Mouse (Mus musculus) midbrain, embryonic 15.5 days (tissue): Measurements from ENCODE around the gene Kng2. TPM values are rescaled to one million over a fixed set of nuclear protein-coding genes. Genes with fewer than 3 reads are reported as not detected.
"Not testable (repeated sequence)": the region's sequence is repeated elsewhere in the genome, so short reads cannot be mapped to it uniquely, and the experiment has no call there.

Experiments used
- ATAC-seq: fragments of 200-750 bp; cut with Nextera tagmentation; replicated peaks from 2 replicates; pipeline ENCODE4 v1.8.0; 2017; ENCODE audit warnings: moderate TSS enrichment
- H3K27ac ChIP-seq: fragments of 300-500 bp; sonication (generic); 2 replicates; pipeline ENCODE4 v1.5.1; 2015; ENCODE audit warnings: mild to moderate bottlenecking, inconsistent platforms
- H3K27me3 ChIP-seq: fragments of 300-500 bp; sonication (generic); replicated peaks from 2 replicates; pipeline ENCODE4 v1.6.1; 2015; ENCODE audit warnings: inconsistent platforms
- H3K36me3 ChIP-seq: fragments of 300-500 bp; sonication (generic); replicated peaks from 2 replicates; pipeline ENCODE4 v1.6.1; 2015; ENCODE audit warnings: inconsistent platforms
- H3K4me1 ChIP-seq: fragments of 300-500 bp; sonication (generic); 2 replicates; pipeline ENCODE4 v1.6.1; 2015; ENCODE audit warnings: inconsistent platforms
- H3K4me2 ChIP-seq: fragments of 300-500 bp; sonication (generic); 2 replicates; pipeline ENCODE4 v1.6.1; 2015; ENCODE audit warnings: inconsistent platforms, mild to moderate bottlenecking, moderate library complexity
- H3K4me3 ChIP-seq: fragments of 300-500 bp; sonication (generic); 2 replicates; pipeline ENCODE4 v1.5.1; 2015; ENCODE audit warnings: mild to moderate bottlenecking, inconsistent platforms
- H3K9ac ChIP-seq: fragments of 300-500 bp; sonication (generic); 2 replicates; pipeline ENCODE4 v1.6.1; 2015; ENCODE audit warnings: mild to moderate bottlenecking, inconsistent platforms
- H3K9me3 ChIP-seq: fragments of 300-500 bp; sonication (generic); 2 replicates; pipeline ENCODE4 v1.6.1; 2016; ENCODE audit warnings: inconsistent platforms
- WGBS: fragments of 180-500 bp; shearing (Covaris S2); methylation state at CpG from one replicate; pipeline ENCODE4 v1.1.7; 2015; ENCODE audit warnings: mixed read lengths; 5-methylcytosine and 5-hydroxymethylcytosine counted together
- polyA plus RNA-seq: library from polyadenylated mRNA; unstranded; fragments of >200 nt; fragmentation: Nextera tagmentation; extraction: Ambion mirVana; gene quantifications from 2 replicates; pipeline ENCODE4 v1.2.1, GENCODE M21; 2015

Gene Kng2
- not detected in 2 replicates for polyA plus RNA-seq

DNA sequence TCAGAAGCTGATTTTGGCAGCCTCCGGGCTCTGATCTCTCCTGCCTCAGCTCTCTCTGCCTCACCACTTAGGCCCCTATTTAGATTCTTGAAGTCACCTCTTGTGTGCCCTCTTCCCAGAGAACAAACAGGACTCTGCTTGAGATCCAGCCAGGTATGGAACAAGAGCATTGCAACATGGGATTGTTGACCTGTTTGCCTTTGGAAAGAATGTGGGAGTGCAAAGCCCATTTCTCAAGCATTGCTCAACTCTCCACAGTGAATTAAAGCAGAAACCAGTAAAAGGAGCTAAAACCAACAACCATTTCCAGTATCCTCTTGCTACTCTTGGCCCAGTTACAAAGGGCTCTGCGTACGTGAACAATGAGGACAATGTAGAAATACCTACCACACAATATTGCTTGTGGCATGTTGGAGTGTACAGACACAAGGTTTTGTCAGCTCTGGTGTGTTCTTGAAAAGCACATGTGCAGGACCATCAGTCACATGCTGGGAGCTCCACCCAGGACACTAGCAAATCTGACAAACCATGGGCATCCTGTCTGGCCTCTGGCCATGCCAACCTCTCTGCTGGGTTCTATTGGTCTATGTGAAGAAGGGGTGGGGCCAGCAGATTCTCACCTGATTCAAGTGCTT, at the start of gene Kng2:
Gene Kng2, minus strand, starts transcription at position 517 of the 635 bp plus-strand sequence.
- H3K4me2 ChIP-seq, H3K9me3 ChIP-seq, H3K27ac ChIP-seq, H3K4me1 ChIP-seq, H3K9ac ChIP-seq, ATAC-seq, H3K4me3 ChIP-seq, H3K27me3 ChIP-seq, H3K36me3 ChIP-seq: not testable (repeated sequence)
- 92% methylated on average over 3 of the region's 3 CpGs for WGBS

DNA sequence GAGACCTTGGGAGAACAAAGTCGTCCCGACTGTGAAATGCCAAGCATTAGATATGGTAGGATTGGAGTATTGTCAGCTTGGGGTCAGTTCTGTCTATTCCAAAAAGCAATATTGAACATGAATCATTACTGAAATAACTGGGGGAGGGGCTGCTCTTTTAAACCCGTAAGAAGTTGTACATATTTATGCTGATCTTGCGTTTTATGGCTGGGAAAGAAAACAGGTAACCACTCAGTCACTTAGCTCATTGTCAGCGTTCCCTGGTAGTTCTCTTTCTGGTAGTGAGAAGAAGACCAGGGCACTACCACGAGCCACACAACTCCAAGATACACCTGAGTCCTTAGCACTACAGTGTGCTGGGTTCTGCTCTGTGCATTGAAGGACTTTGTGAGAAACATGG, 48.2 kb upstream of the Kng2 start:
- not testable (repeated sequence) for ATAC-seq
- 88% methylated on average over 6 of the region's 6 CpGs for WGBS

DNA sequence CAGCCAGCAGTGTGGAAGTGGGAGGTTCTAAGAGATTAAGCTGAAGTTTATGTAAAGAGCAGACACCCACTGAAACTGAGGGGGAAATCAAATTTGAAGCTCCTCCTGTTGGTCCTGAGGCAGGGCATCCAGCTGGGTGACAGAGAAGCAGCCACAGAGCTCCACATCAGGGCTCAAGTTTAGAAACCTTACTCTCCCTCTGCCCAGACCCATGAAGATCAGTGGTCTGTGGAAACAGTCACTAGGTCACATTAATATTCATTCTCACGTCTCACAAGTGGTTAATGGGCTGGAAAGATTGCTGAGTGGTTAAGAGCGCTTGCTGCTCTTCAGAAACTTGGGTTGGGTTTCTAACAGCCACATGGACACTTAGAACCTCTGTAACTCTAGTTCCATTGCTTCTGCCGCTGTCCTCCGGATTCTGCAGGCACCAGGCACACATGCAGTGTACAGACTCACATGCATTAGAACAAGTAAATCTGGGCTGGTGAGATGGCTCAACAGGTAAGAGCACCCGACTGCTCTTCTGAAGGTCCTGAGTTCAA, 31.6 kb upstream of the Kng2 start:
- not testable (repeated sequence) for H3K27ac ChIP-seq, H3K9ac ChIP-seq, H3K4me1 ChIP-seq, H3K9me3 ChIP-seq, ATAC-seq, H3K4me3 ChIP-seq, H3K36me3 ChIP-seq, H3K4me2 ChIP-seq, H3K27me3 ChIP-seq
- 83% methylated on average over 5 of the region's 5 CpGs for WGBS

More for the DNA sequence above, 48.2 kb upstream of the Kng2 start:
- not testable (repeated sequence) for H3K36me3 ChIP-seq, H3K4me1 ChIP-seq, H3K27ac ChIP-seq, H3K9me3 ChIP-seq, H3K27me3 ChIP-seq, H3K9ac ChIP-seq, H3K4me3 ChIP-seq, H3K4me2 ChIP-seq

DNA sequence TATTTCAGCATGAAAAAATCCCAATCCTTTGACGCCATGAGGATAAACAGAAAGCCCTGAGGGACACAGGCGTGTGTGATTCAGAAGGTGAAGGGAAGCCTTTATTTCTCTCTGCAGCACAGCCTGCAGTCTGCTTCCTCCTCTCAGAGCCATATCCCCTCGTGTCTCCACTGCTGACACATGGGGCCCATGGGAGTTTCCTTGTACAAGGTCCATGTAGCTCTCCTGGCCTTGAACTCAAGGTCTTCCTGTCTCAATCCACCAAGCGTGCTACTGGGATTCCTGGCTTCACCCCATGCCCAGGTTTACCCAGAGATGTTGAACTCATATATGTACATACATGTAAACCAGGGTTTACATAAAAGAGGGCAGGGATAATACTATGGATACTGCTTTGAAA, 30.3 kb upstream of the Kng2 start:
- not testable (repeated sequence) for H3K4me3 ChIP-seq, H3K9me3 ChIP-seq, H3K27me3 ChIP-seq, H3K9ac ChIP-seq, H3K4me2 ChIP-seq, H3K36me3 ChIP-seq, H3K4me1 ChIP-seq, ATAC-seq, H3K27ac ChIP-seq
- 66% methylated on average over 4 of the region's 4 CpGs for WGBS

DNA sequence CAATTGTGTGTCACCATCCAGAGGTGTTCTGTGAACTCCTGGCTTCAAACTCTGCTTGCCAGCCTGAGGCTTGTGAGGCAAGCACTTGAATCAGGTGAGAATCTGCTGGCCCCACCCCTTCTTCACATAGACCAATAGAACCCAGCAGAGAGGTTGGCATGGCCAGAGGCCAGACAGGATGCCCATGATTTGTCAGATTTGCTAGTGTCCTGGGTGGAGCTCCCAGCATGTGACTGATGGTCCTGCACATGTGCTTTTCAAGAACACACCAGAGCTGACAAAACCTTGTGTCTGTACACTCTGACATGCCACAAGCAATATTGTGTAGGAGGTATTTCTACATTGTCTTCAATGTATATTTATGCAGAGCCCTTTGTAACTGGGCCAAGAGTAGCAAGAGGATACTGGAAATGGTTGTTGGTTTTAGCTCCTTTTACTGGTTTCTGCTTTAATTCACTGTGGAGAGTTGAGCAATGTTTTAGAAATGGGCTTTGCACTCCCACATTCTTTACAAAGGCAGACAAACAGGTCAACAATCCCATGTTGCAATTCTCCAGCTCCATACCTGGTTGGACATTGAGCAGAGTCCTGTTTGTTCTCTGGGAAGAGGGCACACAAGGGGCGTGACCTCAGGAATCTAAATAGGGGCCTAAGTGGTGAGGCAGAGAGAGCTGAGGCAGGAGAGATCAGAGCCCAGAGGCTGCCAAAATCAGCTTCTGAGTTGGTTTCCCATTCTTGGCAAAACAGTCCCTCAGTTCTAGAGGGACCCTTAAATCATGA, 28.6 kb upstream of the Kng2 start, which contains the start of gene Kng1:
Gene Kng1, plus strand, starts transcription at position 198 of the 780 bp plus-strand sequence.
- not testable (repeated sequence) for H3K4me2 ChIP-seq, H3K27me3 ChIP-seq, H3K9ac ChIP-seq, ATAC-seq, H3K9me3 ChIP-seq, H3K4me1 ChIP-seq, H3K27ac ChIP-seq, H3K36me3 ChIP-seq, H3K4me3 ChIP-seq
- WGBS: 67% methylated on average over 1 of the region's 1 CpGs

DNA sequence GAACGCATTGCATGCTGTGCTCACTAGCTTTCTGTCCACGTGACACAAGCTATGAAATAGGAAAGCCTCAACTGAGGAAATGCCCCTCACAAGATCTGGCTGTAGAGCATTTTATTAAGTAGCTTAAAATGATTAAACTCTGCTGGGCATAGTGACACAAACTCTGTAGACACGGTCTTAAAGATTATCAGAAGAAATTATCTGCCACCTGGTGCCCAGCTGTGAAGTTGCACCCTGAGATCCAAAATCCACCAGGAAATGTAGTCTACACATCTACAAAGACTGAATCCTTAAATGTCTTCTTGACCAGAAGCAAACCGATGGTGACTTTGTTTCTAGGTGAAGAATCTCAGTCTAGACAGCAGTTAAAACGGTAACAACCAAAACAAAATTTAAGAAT, 17.0 kb upstream of the Kng2 start:
- no peak overlapping the region for H3K9ac ChIP-seq
- H3K4me1 ChIP-seq: no peaks in the 10 kb centered on the region
- H3K27me3 ChIP-seq: no peaks in the 10 kb centered on the region
- no peak for ATAC-seq
- no peaks in the 10 kb centered on the region for H3K36me3 ChIP-seq
- no peak overlapping the region for H3K4me2 ChIP-seq
- no peaks in the 10 kb centered on the region for H3K9me3 ChIP-seq
- no peak overlapping the region for H3K27ac ChIP-seq
- 59% methylated on average over 5 of the region's 5 CpGs for WGBS
- no peak overlapping the region for H3K4me3 ChIP-seq

DNA sequence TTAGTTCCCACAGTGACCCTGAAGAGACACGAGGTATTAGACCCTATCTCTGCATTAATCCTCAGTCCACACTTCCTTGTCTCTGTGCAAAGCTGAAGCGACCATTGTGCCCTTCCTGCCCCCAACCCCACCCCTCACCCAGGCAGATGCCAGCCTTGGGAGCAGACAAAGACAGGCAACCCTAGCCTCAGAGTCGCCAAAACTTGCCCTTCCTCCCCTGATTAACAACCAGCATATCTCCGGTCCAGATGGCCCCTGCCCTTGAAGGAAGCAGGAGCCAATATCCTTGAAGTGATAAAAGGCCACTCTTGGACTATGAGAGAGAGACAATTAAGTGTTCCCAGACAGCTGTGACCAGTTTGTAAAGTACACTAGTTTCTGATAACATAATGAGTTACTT, 11.6 kb upstream of the Kng2 start:
- H3K36me3 ChIP-seq: no peaks in the 10 kb centered on the region
- no peak overlapping the region for H3K4me2 ChIP-seq
- WGBS: 65% methylated on average over 4 of the region's 4 CpGs
- no peak overlapping the region for H3K9ac ChIP-seq
- H3K4me3 ChIP-seq: no peak overlapping the region
- H3K27me3 ChIP-seq: no peaks in the 10 kb centered on the region
- H3K4me1 ChIP-seq: no peaks in the 10 kb centered on the region
- no peak for ATAC-seq
- H3K27ac ChIP-seq: no peak overlapping the region
- H3K9me3 ChIP-seq: no peaks in the 10 kb centered on the region

DNA sequence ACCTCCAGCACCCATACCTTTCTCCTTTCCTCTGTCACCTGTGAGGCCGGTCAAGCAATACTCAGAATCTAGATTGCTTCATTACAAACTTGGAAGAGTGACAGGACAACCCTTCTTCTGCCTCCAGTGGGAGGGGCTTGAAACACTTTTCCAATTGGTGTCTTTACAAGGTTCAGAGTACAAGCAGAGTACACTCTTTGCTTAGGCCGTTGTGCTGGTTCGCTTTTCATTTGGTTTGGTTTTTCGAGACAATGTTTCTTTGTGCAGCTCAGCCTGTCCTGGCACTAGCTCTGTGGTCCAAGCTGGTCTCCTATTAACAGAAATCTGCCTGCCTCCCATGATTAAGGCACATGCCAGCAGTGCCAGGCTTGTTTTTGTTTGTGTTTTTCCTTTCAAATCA, 10.0 kb upstream of the Kng2 start:
- no peak for ATAC-seq
- Histone ChIP-seq H3K27me3 (no peaks in the 10 kb centered on the region), H3K9ac (no peak overlapping the region), H3K9me3 (no peaks in the 10 kb centered on the region), H3K4me3 (no peak overlapping the region), H3K27ac (no peak overlapping the region), H3K4me2 (no peak overlapping the region), H3K36me3 (no peaks in the 10 kb centered on the region), H3K4me1 (no peaks in the 10 kb centered on the region)
- 88% methylated on average over 4 of the region's 4 CpGs for WGBS

DNA sequence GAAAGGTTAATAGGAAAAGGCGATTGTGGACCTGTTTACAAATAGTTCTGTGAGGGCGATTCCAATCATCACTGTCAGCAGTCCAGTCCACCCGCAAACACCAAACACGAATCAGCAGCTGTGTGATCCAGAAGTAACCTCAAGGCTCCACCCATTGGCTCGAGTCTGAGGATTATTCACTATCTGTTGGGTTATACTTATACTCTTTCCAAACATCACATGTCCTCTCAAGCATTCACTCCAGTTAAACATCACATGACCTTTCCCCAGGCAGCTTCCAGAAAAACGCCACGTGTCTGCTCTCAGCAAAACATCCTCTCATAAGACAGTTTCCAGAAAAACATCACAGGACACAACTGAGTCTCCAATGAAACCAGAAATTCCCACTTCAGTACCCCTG, 8.5 kb upstream of the Kng2 start:
- ATAC-seq: no peak
- Histone ChIP-seq H3K4me3 (no peak overlapping the region), H3K9me3 (no peaks in the 10 kb centered on the region), H3K27me3 (no peaks in the 10 kb centered on the region), H3K36me3 (no peaks in the 10 kb centered on the region), H3K4me2 (no peak overlapping the region), H3K4me1 (no peaks in the 10 kb centered on the region), H3K27ac (no peak overlapping the region), H3K9ac (no peak overlapping the region)
- WGBS: 88% methylated on average over 7 of the region's 7 CpGs

DNA sequence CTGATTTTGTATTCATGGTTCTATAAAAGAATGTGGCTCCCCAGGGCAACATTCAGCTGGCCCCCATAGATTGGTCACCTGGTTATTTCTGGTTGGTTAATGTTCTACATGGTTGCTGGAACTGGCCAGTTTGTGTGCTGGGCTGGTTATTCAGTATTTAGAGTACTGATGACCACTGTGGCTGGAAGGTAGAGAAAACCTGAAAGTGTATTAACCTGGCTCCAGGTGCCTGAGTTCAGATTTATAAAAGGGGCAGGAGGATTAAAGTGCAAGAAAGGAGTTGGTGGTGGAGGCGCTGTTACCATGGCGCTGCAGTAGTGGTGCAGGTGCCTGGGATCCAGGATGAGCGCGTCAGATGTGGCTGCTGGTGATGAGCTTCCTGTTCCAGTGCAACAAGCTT, 4.4 kb upstream of the Kng2 start:
- WGBS: 92% methylated on average over 4 of the region's 4 CpGs
- no peak overlapping the region for H3K9ac ChIP-seq
- ATAC-seq: no peak
- H3K27me3 ChIP-seq: no peaks in the 10 kb centered on the region
- no peaks in the 10 kb centered on the region for H3K9me3 ChIP-seq
- no peak overlapping the region for H3K4me3 ChIP-seq
- no peak overlapping the region for H3K4me2 ChIP-seq
- no peaks in the 10 kb centered on the region for H3K36me3 ChIP-seq
- H3K27ac ChIP-seq: no peak overlapping the region
- H3K4me1 ChIP-seq: no peaks in the 10 kb centered on the region

DNA sequence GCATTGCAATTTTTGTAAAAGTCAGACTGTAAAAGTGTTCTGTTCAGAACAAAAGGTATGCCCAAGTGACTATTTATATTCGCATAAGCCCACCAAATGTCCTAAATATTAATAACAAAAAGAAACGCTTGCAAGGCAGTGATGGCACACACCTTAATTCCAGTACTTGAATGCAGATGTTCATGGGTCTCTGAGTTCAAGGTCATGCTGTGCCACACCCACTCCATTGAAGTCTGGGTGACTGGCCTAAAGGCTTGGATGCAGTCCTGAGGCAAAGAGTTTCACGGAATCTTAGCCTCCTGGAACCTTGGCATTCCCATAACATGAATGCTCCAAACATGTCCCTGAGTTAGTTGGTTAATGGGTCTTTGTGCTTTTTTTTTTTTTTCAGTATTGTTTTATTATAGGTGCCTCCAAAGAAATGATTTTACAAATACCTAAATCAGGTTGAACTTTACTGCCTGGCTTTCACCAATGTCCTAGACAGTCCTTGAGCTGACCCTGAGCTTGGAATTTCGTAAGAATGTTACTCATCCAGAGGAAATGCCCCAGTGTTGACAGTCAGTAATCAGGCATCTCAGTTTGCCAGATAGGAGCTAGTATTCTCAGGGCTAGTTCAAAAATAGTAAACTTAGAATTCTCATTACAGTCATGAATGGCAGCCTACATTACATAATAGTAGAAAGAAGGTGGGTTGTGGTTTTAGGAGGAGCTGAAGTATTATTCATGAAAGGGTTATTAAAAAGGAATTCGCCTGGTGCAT, 1.6 kb upstream of the Kng2 start:
- H3K27ac ChIP-seq: no peak overlapping the region
- H3K27me3 ChIP-seq: no peaks in the 10 kb centered on the region
- no peaks in the 10 kb centered on the region for H3K4me1 ChIP-seq
- no peak for ATAC-seq
- H3K36me3 ChIP-seq: no peaks in the 10 kb centered on the region
- no peak overlapping the region for H3K4me3 ChIP-seq
- no peaks in the 10 kb centered on the region for H3K9me3 ChIP-seq
- no peak overlapping the region for H3K9ac ChIP-seq
- 86% methylated on average over 5 of the region's 5 CpGs for WGBS
- H3K4me2 ChIP-seq: no peak overlapping the region

DNA sequence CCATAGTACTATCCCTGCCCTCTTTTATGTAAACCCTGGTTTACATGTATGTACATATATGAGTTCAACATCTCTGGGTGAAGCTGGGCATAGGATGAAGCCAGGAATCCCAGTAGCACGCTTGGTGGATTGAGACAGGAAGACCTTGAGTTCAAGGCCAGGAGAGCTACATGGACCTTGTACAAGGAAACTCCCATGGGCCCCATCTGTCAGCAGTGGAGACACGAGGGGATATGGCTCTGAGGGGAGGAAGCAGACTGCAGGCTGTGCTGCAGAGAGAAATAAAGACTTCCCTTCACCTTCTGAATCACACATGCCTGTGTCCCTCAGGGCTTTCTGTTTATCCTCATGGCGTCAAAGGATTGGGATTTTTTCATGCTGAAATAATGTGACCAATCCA, 1.9 kb downstream of the Kng2 start:
- not testable (repeated sequence) for H3K4me3 ChIP-seq, H3K4me2 ChIP-seq, H3K27me3 ChIP-seq, H3K9ac ChIP-seq, ATAC-seq, H3K27ac ChIP-seq, H3K36me3 ChIP-seq, H3K4me1 ChIP-seq, H3K9me3 ChIP-seq
- WGBS: 61% methylated on average over 3 of the region's 3 CpGs
